Mouse (Mus musculus) ES-E14 (cell line): Measurements from ENCODE around the gene H2al1c.
"Not testable (repeated sequence)": the region's sequence is repeated elsewhere in the genome, so short reads cannot be mapped to it uniquely, and the experiment has no call there.

Source experiments
- CHD2 ChIP-seq: IDR thresholded peaks from 2 replicates; pipeline ENCODE4 v1.6.1; 2014; ENCODE audit warnings: mild to moderate bottlenecking, low read depth, low read length, inconsistent platforms
- HCFC1 ChIP-seq: IDR thresholded peaks from 2 replicates; pipeline ENCODE4 v1.6.1; 2012; ENCODE audit warnings: low read length, inconsistent platforms, borderline replicate concordance; ENCODE audit not compliant: insufficient read depth
- MAFK ChIP-seq: IDR thresholded peaks from 2 replicates; pipeline ENCODE4 v1.6.1; 2014; ENCODE audit warnings: mild to moderate bottlenecking, low read depth, low read length, inconsistent platforms; ENCODE audit not compliant: insufficient read depth
- ZC3H11A ChIP-seq: IDR thresholded peaks from 2 replicates; pipeline ENCODE4 v1.6.1; 2012; ENCODE audit warnings: low read depth, mild to moderate bottlenecking, inconsistent platforms, low read length, borderline replicate concordance
- ZNF384 ChIP-seq: IDR thresholded peaks from 2 replicates; pipeline ENCODE4 v1.6.1; 2012; ENCODE audit warnings: low read depth, low read length, inconsistent platforms

- not testable (repeated sequence) for TF ChIP-seq MAFK, ZC3H11A, ZNF384, HCFC1, CHD2
Observed at GRCm38 (mm10) chrX:11317956-11318355, 12.5 kb downstream of the H2al1c start, which contains the start of gene H2al1g.
